Mouse (Mus musculus): ENCODE data around the gene Poldip2. TPM values are rescaled to one million over a fixed set of nuclear protein-coding genes. Genes with fewer than 3 reads are reported as not detected.

Gene Poldip2
- polyA plus RNA-seq, 1 experiment from 2014 or later, result 185 TPM

DNA sequence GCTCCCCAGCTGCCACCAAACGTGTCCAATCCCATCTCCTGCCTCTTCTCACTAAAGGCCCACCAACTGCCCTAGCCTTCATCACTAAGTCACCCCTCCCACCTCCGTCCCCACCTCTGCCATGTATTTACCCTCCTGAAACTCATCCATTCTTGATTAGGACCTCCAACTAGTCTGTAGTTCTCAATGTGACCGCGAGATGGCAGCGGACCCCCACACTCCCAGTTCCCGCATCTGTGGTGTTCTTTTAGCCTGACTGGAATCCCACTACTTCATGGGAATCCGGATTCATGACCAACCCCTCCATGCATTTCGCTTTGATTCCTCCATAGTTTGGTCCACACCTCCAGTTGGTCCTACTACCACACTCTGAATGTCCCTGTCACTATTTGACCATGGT is 23.8 kb upstream of the Poldip2 start:
- WGBS, result 6% methylated on average over 8 of the region's 8 CpGs
- Histone ChIP-seq H3K27ac (no peak overlapping the region), H3K4me1 (replicated peaks) (peaks cover 13% of the 10 kb centered on the region), H3K4me2 (no peak overlapping the region), H3K27me3 (peaks cover 55% of the 10 kb centered on the region), H3K4me3 (no peak overlapping the region), H3K9ac (no peak overlapping the region), H3K36me3 (peaks cover 52% of the 10 kb centered on the region), H3K9me3 (no peaks in the 10 kb centered on the region)
- ATAC-seq (ENCODE audit: low FRiP score), result no peak

DNA sequence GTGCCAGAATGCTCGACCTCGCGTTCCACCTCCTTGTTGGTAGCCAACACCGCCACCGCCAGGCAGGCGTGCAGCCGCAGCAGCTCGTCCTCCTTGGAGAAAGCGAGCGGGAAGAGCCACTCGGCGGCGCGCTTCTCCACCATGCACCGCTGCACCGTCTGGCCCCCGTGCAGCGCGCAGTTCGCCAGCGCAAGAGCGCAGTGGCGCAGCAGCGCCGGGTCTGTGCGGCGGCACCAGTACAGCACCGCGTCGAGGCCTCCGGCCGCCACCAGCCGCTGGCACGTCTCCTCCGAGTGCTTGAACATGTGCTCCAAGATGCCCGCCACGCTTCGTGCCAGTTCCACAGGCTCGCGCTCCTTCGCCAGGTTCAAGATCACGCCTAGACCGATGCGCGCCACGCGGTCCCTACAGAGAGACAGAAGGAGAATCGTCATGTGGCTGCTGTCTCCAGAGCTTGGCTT is 21.2 kb upstream of the Poldip2 start:
- H3K36me3 ChIP-seq, result peaks cover 27% of the 10 kb centered on the region
- 10% methylated on average over 47 of the region's 48 CpGs for WGBS
- peaks cover 32% of the 10 kb centered on the region for H3K4me1 ChIP-seq (replicated peaks)
- no peaks in the 10 kb centered on the region for H3K9me3 ChIP-seq
- peak overlapping the region; percentile 50 for H3K27ac ChIP-seq
- peak overlapping the region; percentile 62 for H3K9ac ChIP-seq
- peak; percentile 81 for ATAC-seq (ENCODE audit: low FRiP score)
- peak overlapping the region; percentile 54 for H3K4me2 ChIP-seq
- peak overlapping the region; percentile 32 for H3K4me3 ChIP-seq
- peaks cover 69% of the 10 kb centered on the region for H3K27me3 ChIP-seq

GRCm38 (mm10) chr11:78495904-78496303 is 16.1 kb upstream of the Poldip2 start:
- no peak overlapping the region for H3K27ac ChIP-seq
- H3K9ac ChIP-seq, result peak overlapping the region; percentile 94
- H3K4me2 ChIP-seq, result peak overlapping the region; percentile 71
- H3K27me3 ChIP-seq, result peaks cover 48% of the 10 kb centered on the region
- WGBS, result 9% methylated on average over 6 of the region's 6 CpGs
- peak overlapping the region; percentile 73 for H3K4me3 ChIP-seq
- peaks cover 41% of the 10 kb centered on the region for H3K4me1 ChIP-seq (replicated peaks)
- no peaks in the 10 kb centered on the region for H3K36me3 ChIP-seq
- no peak for ATAC-seq (ENCODE audit: low FRiP score)
- no peaks in the 10 kb centered on the region for H3K9me3 ChIP-seq

- under 1% methylated on average over 44 of the region's 44 CpGs for WGBS
- ATAC-seq (ENCODE audit: low FRiP score), result peak; percentile 86
These were observed 14.9 kb upstream of the Poldip2 start for GRCm38 (mm10) chr11:78497071-78497541.

GRCm38 (mm10) chr11:78497544-78498522 is 14.2 kb upstream of the Poldip2 start, which contains the start of gene Sarm1:
Gene Sarm1 (minus strand): TSS chr11:78497754.
- peak; percentile 97 for ATAC-seq (ENCODE audit: low FRiP score)
- Histone ChIP-seq H3K27me3 (peaks cover 41% of the 10 kb centered on the region), H3K4me1 (replicated peaks) (peaks cover 37% of the 10 kb centered on the region), H3K4me2 (peak within 1 kb of the TSS; percentile 71), H3K4me3 (peak within 1 kb of the TSS; percentile 73), H3K27ac (peak within 1 kb of the TSS; percentile 96), H3K9ac (peak within 1 kb of the TSS; percentile 94), H3K9me3 (no peaks in the 10 kb centered on the region), H3K36me3 (no peaks in the 10 kb centered on the region)
- WGBS, result 4% methylated on average over 35 of the region's 36 CpGs

More at GRCm38 (mm10) chr11:78497071-78497541, 14.9 kb upstream of the Poldip2 start:
- H3K27me3 ChIP-seq, result peaks cover 47% of the 10 kb centered on the region
- peak overlapping the region; percentile 71 for H3K4me2 ChIP-seq
- peak overlapping the region; percentile 73 for H3K4me3 ChIP-seq
- no peaks in the 10 kb centered on the region for H3K9me3 ChIP-seq
- peaks cover 37% of the 10 kb centered on the region for H3K4me1 ChIP-seq (replicated peaks)
- no peaks in the 10 kb centered on the region for H3K36me3 ChIP-seq
- H3K9ac ChIP-seq, result peak overlapping the region; percentile 94
- H3K27ac ChIP-seq, result peak overlapping the region; percentile 96

GRCm38 (mm10) chr11:78499004-78499403 is 13.0 kb upstream of the Poldip2 start, which contains the start of gene Vtn:
Gene Vtn (plus strand): TSS chr11:78499091.
- H3K9me3 ChIP-seq, result no peaks in the 10 kb centered on the region
- peaks cover 40% of the 10 kb centered on the region for H3K27me3 ChIP-seq
- H3K4me1 ChIP-seq (replicated peaks), result peaks cover 37% of the 10 kb centered on the region
- no peaks in the 10 kb centered on the region for H3K36me3 ChIP-seq
- H3K9ac ChIP-seq, result peak within 1 kb of the TSS; percentile 72
- H3K4me2 ChIP-seq, result peak within 1 kb of the TSS; percentile 71
- H3K27ac ChIP-seq, result peak within 1 kb of the TSS; percentile 96
- no peak for ATAC-seq (ENCODE audit: low FRiP score)
- 50% methylated on average over 7 of the region's 7 CpGs for WGBS
- H3K4me3 ChIP-seq, result peak within 1 kb of the TSS; percentile 73

- peak overlapping the region; percentile 19; the same call in 1 of the 2 replicates for H3K27ac ChIP-seq
- peak overlapping the region; percentile 6 for H3K4me2 ChIP-seq
- H3K9ac ChIP-seq, result 0 out of 2 replicates have a peak overlapping the region, but pooled peaks have one; percentile 53
- WGBS, result 56% methylated on average over 16 of the region's 16 CpGs
- no peaks in the 10 kb centered on the region for H3K9me3 ChIP-seq
- peak overlapping the region; percentile 18 for H3K4me3 ChIP-seq
- no peak for ATAC-seq (ENCODE audit: low FRiP score)
- H3K4me1 ChIP-seq (replicated peaks), result peaks cover 31% of the 10 kb centered on the region
- peaks cover 35% of the 10 kb centered on the region for H3K27me3 ChIP-seq
- H3K36me3 ChIP-seq, result no peaks in the 10 kb centered on the region
These were observed 12.4 kb upstream of the Poldip2 start for GRCm38 (mm10) chr11:78499543-78499942.

- H3K4me2 ChIP-seq, result peak overlapping the region; percentile 18; the same call in 1 of the 2 replicates
- H3K4me1 ChIP-seq (replicated peaks), result peaks cover 20% of the 10 kb centered on the region
- ATAC-seq (ENCODE audit: low FRiP score), result no peak
- peaks cover 7% of the 10 kb centered on the region for H3K36me3 ChIP-seq
- H3K27me3 ChIP-seq, result peaks cover 27% of the 10 kb centered on the region
- H3K9me3 ChIP-seq, result no peaks in the 10 kb centered on the region
- WGBS, result 79% methylated on average over 9 of the region's 9 CpGs
- H3K4me3 ChIP-seq, result peak overlapping the region; percentile 18
- H3K27ac ChIP-seq, result no peak overlapping the region
- H3K9ac ChIP-seq, result peak overlapping the region; percentile 53; the same call in 1 of the 2 replicates
These were observed 11.3 kb upstream of the Poldip2 start for GRCm38 (mm10) chr11:78500623-78501202.

- Histone ChIP-seq H3K9me3 (no peaks in the 10 kb centered on the region), H3K9ac (no peak overlapping the region), H3K4me1 (replicated peaks) (peaks cover 11% of the 10 kb centered on the region), H3K27me3 (peaks cover 27% of the 10 kb centered on the region), H3K36me3 (peaks cover 16% of the 10 kb centered on the region), H3K27ac (no peak overlapping the region), H3K4me3 (no peak overlapping the region), H3K4me2 (0 out of 2 replicates have a peak overlapping the region, but pooled peaks have one; percentile 13)
- no peak for ATAC-seq (ENCODE audit: low FRiP score)
- WGBS, result 86% methylated on average over 20 of the region's 20 CpGs
These were observed 10.5 kb upstream of the Poldip2 start for GRCm38 (mm10) chr11:78501529-78501928.

DNA sequence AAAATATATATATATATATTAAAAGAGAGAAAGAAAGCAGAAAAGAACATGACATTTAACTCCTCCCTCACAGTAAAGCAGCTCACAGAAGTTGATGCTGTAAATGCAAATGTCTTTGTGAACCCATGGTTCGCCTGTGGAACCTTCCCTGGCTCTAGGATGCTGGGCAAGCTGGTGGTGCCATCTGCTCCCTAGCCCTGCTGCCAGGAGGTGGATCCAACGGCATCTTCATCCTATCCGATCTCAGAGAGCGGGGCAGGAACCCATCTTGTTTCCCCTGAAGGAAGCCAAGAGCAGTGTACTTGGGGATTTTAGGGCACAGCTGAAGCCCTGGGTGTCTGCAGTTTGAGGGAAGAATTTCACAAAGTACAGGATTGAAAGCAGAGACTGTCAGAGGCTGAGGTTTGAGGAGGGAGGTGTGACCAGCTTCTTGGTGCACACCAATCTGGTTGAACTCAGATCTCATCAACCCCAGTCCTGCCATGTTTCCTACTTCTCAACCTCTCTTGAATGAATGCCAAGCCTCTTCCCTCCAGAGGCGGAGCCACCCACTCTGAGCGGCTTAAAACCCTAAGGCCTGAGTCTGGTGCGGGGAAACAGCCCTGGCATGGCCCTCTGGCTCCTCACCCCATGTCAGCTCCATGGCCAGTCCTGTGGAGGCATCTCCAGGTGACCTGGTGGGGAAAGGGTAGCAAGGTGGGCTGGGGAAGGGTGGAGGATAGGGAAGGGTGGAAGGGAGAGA is 8.9 kb upstream of the Poldip2 start, which contains the start of gene Sebox:
Sebox (plus strand) TSS at position 539 of the 742 bp plus-strand sequence.
- Histone ChIP-seq H3K36me3 (peaks cover 31% of the 10 kb centered on the region), H3K4me2 (no peak within 1 kb of the TSS), H3K4me3 (no peak within 1 kb of the TSS), H3K27me3 (peaks cover 27% of the 10 kb centered on the region), H3K4me1 (replicated peaks) (peaks cover 6% of the 10 kb centered on the region), H3K9ac (no peak within 1 kb of the TSS), H3K27ac (no peak within 1 kb of the TSS), H3K9me3 (no peaks in the 10 kb centered on the region)
- no peak for ATAC-seq (ENCODE audit: low FRiP score)
- 69% methylated on average over 7 of the region's 7 CpGs for WGBS

- Histone ChIP-seq H3K9ac (no peak overlapping the region), H3K4me3 (no peak overlapping the region), H3K36me3 (peaks cover 44% of the 10 kb centered on the region), H3K9me3 (no peaks in the 10 kb centered on the region), H3K27ac (no peak overlapping the region), H3K27me3 (peaks cover 11% of the 10 kb centered on the region), H3K4me2 (no peak overlapping the region), H3K4me1 (replicated peaks) (no peaks in the 10 kb centered on the region)
- no peak for ATAC-seq (ENCODE audit: low FRiP score)
- WGBS, result 85% methylated on average over 3 of the region's 3 CpGs
These were observed 6.6 kb upstream of the Poldip2 start for GRCm38 (mm10) chr11:78505430-78505829.

Measured in hindbrain, embryonic 13.5 days (tissue).